Comparison of ENCODE assay signal across 17 mouse cellular contexts in the genomic region with DNA sequence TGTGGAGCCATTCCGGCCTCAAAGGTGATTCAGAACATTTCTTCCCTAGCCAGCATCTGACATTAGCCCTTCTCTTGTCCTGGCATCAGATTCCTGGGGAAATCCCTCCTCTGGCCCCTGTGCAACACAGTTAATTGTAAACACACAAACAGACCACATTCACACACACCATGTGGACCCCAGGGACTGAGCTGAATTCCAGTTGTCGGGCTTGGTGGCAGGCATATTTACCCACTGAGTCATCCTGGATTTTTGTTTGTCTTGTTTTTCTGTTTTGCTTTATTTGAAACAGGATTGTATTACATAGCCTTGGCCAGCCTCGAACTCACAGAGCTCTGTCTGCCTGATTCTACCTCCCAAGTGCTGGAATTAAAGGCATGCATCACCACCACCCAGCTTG. TPM values are rescaled to one million over a fixed set of nuclear protein-coding genes. Genes with fewer than 3 reads are reported as not detected.
A peak's percentile ranks its signal among the peaks of the same experiment; 100 is the strongest.
DNase-seq lines count a peak whose midpoint lies in the region; ATAC-seq and TF ChIP-seq lines count a peak whose summit lies in the region.
"Had no signal": no experiment of that assay in that cellular context is flagged by ENCODE, and none has a peak within 500 bp of the region (broad histone marks: within the 10 kb centered on the region; RNA-seq: fewer than 3 reads in every experiment).

No protein-coding gene starts in this region.

- H3K27ac ChIP-seq in spleen, adult 2 months (ENCODE audit: insufficient read depth, low read length) = peak overlapping the region; percentile 80
- peak overlapping the region; percentile 87 for H3K27ac ChIP-seq in ES-E14 (ENCODE audit: insufficient read depth, low read depth, low read length, poor library complexity, severe bottlenecking)
- peak overlapping the region; percentile 89 for H3K27ac ChIP-seq in bone marrow, adult 2 months (ENCODE audit: control insufficient read depth, insufficient read depth, low read depth, low read length, poor library complexity)
- H3K27ac ChIP-seq in small intestine, adult 2 months (ENCODE audit: insufficient read depth, low read depth, low read length) = peak overlapping the region; percentile 64; the same call in 1 of the 2 replicates
- H3K27ac ChIP-seq in midbrain, postnatal 0 days (ENCODE audit: low read depth, low read length) = no peak overlapping the region

- TF ChIP-seq CTCF in spleen, adult 2 months (IDR thresholded peaks at IDR 0.05; ENCODE audit: extremely low read depth, insufficient read depth, insufficient read length, insufficient replicate concordance) = no peak
- no peak for TF ChIP-seq CTCF in bone marrow, adult 2 months (IDR thresholded peaks at IDR 0.05; ENCODE audit: control insufficient read depth, insufficient read depth, low read length)
- TF ChIP-seq CTCF in small intestine, adult 2 months (IDR thresholded peaks at IDR 0.05; ENCODE audit: extremely low read depth, insufficient read length, insufficient replicate concordance, low read depth, low read length) = no peak
- TF ChIP-seq CTCF in midbrain, postnatal 0 days (IDR thresholded peaks at IDR 0.05) = no peak

- no peak for ATAC-seq in midbrain, postnatal 0 days (ENCODE audit: low FRiP score)
- ATAC-seq: activated CD4-positive, CD25-positive, alpha-beta regulatory T cell, adult 4 months; forebrain, postnatal 0 days; inflammation-experienced regulatory T-cells, adult 6 months had no signal

- no peak for TF ChIP-seq POLR2A in spleen, adult 2 months (IDR thresholded peaks at IDR 0.05; ENCODE audit: low read depth, low read length)
- no peak for TF ChIP-seq POLR2A in bone marrow, adult 2 months (IDR thresholded peaks at IDR 0.05; ENCODE audit: borderline replicate concordance, control insufficient read depth, low read depth, low read length)
- TF ChIP-seq POLR2A in small intestine, adult 2 months (IDR thresholded peaks at IDR 0.05; ENCODE audit: low read depth, low read length) = no peak

- H3K4me1 ChIP-seq in spleen, adult 2 months (ENCODE audit: control insufficient read depth, insufficient read depth, insufficient read length) = peaks cover 28% of the 10 kb centered on the region
- H3K4me1 ChIP-seq in ES-E14 (ENCODE audit: control insufficient read depth in 2 of 2, insufficient read depth in 2 of 2, low read length in 2 of 2, poor library complexity in 1 of 2) = peaks cover 10 to 14% of the 10 kb centered on the region in 2 experiments; a peak in 3 of 4 replicates
- H3K4me1 ChIP-seq in bone marrow, adult 2 months (ENCODE audit: control insufficient read depth, insufficient read depth, low read length) = no peaks in the 10 kb centered on the region; the same call in 1 of the 2 replicates
- H3K4me1 ChIP-seq in small intestine, adult 2 months (ENCODE audit: control insufficient read depth, insufficient read depth, insufficient read length, low read length) = peaks cover 10% of the 10 kb centered on the region; the same call in 1 of the 2 replicates
- no peaks in the 10 kb centered on the region for H3K4me1 ChIP-seq in midbrain, postnatal 0 days (ENCODE audit: insufficient read depth, low read length)

- H3K9me3 ChIP-seq in ES-E14 (ENCODE audit: control insufficient read depth, insufficient read depth, low read depth, low read length) = no peaks in the 10 kb centered on the region
- no peaks in the 10 kb centered on the region for H3K9me3 ChIP-seq in midbrain, postnatal 0 days (ENCODE audit: low read length)
- H3K9me3 ChIP-seq: midbrain, embryonic 10.5 days had no signal

- H3K4me2 ChIP-seq in midbrain, postnatal 0 days (ENCODE audit: low read depth, low read length, poor library complexity, severe bottlenecking) = no peak overlapping the region

- in situ Hi-C loops in ES-E14 (cut with MboI; ENCODE audit: low sequenced_read_pairs in 2 of 2, unreplicated experiment in 2 of 2) = no loop called here

- H3K27me3 ChIP-seq in spleen, adult 2 months (ENCODE audit: control insufficient read depth, insufficient read depth, low read length) = no peaks in the 10 kb centered on the region
- H3K27me3 ChIP-seq in small intestine, adult 2 months (ENCODE audit: control insufficient read depth, insufficient read depth, low read length) = no peaks in the 10 kb centered on the region
- no peaks in the 10 kb centered on the region for H3K27me3 ChIP-seq in midbrain, postnatal 0 days (ENCODE audit: insufficient read depth, low read length)

- H3K36me3 ChIP-seq in spleen, adult 2 months (ENCODE audit: control insufficient read depth, insufficient read depth, low read length) = no peaks in the 10 kb centered on the region
- no peaks in the 10 kb centered on the region for H3K36me3 ChIP-seq in ES-E14 (ENCODE audit: control insufficient read depth, insufficient read depth, low read length, poor library complexity, severe bottlenecking)
- H3K36me3 ChIP-seq in small intestine, adult 2 months (ENCODE audit: control insufficient read depth, insufficient read depth, low read length) = no peaks in the 10 kb centered on the region
- H3K36me3 ChIP-seq in midbrain, postnatal 0 days (ENCODE audit: insufficient read depth, low read length) = no peaks in the 10 kb centered on the region
- H3K36me3 ChIP-seq: midbrain, embryonic 10.5 days had no signal

- no peak for DNase-seq in spleen, adult 2 months (ENCODE audit: low read depth in 1 of 2, low spot score in 2 of 2)
- no peak for DNase-seq in spleen, postnatal 36 days (ENCODE audit: low spot score in 2 of 2)
- DNase-seq in ES-E14 (ENCODE audit: low read depth, low spot score) = no peak
- DNase-seq in yolk sac, embryonic 10.5 days (ENCODE audit: low spot score) = no peak
- DNase-seq in midbrain, postnatal 0 days (ENCODE audit: low spot score) = no peak
- DNase-seq: adrenal gland, postnatal 36 days; cerebellum, postnatal 25 days; forebrain, postnatal 0 days; gastrocnemius, postnatal 10 days; heart, postnatal 4 days; right cerebral cortex, postnatal 14 days; thymus, adult 18-20 months had no signal

- H3K4me3 ChIP-seq in spleen, adult 2 months (ENCODE audit: extremely low read depth, insufficient read depth, insufficient read length) = no peak overlapping the region
- H3K4me3 ChIP-seq in ES-E14 (ENCODE audit: insufficient read depth in 1 of 2, low read depth in 1 of 2, low read length in 2 of 2, poor library complexity in 1 of 2, severe bottlenecking in 1 of 2) = 0 out of 4 replicates have a peak overlapping the region, but pooled peaks of 1 of the 2 experiments have one; percentile 8
- no peak overlapping the region for H3K4me3 ChIP-seq in bone marrow, adult 2 months (replicated peaks; ENCODE audit: control insufficient read depth, low read depth, low read length)
- no peak overlapping the region for H3K4me3 ChIP-seq in small intestine, adult 2 months (ENCODE audit: low read depth, low read length)
- no peak overlapping the region for H3K4me3 ChIP-seq in midbrain, postnatal 0 days (ENCODE audit: low read depth, low read length)

- peak overlapping the region; percentile 40 for H3K9ac ChIP-seq in ES-E14 (ENCODE audit: insufficient read depth, low read depth, low read length, poor library complexity, severe bottlenecking)
- H3K9ac ChIP-seq in midbrain, postnatal 0 days (replicated peaks; ENCODE audit: low read length, poor library complexity, severe bottlenecking) = no peak overlapping the region
- H3K9ac ChIP-seq: forebrain, postnatal 0 days had no signal

- 91% methylated on average over 3 of the region's 3 CpGs for WGBS in spleen, adult 2 months
- WGBS in bone marrow, adult 2 months = 82% methylated on average over 3 of the region's 3 CpGs
- WGBS in small intestine, adult 2 months = 56% methylated on average over 3 of the region's 3 CpGs
- WGBS in midbrain, postnatal 0 days = 90% methylated on average over 3 of the region's 3 CpGs

TF ChIP-seq in ES-E14, 5 proteins besides CTCF, POLR2A, EP300 and RAD21:
- TF ChIP-seq MAFK (IDR thresholded peaks at IDR 0.05; ENCODE audit: insufficient read depth, low read depth, low read length) = no peak
- no peak for TF ChIP-seq HCFC1 (IDR thresholded peaks at IDR 0.05; ENCODE audit: borderline replicate concordance, insufficient read depth, low read length)
- no peak for TF ChIP-seq ZC3H11A (IDR thresholded peaks at IDR 0.05; ENCODE audit: borderline replicate concordance, low read depth, low read length)
- TF ChIP-seq CHD2 (IDR thresholded peaks at IDR 0.05; ENCODE audit: low read depth, low read length) = no peak
- no peak for TF ChIP-seq ZNF384 (IDR thresholded peaks at IDR 0.05; ENCODE audit: low read depth, low read length)

RNA-seq across cellular contexts. Expression of a gene that starts 49.1 kb away (rescaled TPM):
- polyA plus RNA-seq in spleen, adult 2 months (2012; rRNA removed) = 32.3 and 32.9 TPM in 2 replicates
- total RNA-seq in ES-E14 (2012; rRNA removed) = 179 and 282 TPM in 2 replicates
- 106 and 185 TPM in 2 replicates for polyA plus RNA-seq in bone marrow, adult 2 months (2011; ENCODE audit: insufficient read depth, insufficient read length, low replicate concordance, missing spikeins)
- polyA plus RNA-seq in small intestine, adult 2 months (2012; rRNA removed) = 9.4 and 17.7 TPM in 2 replicates
- 152 and 155 TPM in 2 replicates for total RNA-seq in midbrain, postnatal 0 days (2014; rRNA removed)
- polyA plus RNA-seq in midbrain, postnatal 0 days (2015; fragmentation: Nextera tagmentation; extraction: Ambion mirVana) = 397 and 411 TPM in 2 replicates
